Mouse (Mus musculus) forebrain, embryonic 14.5 days (tissue): ENCODE results near the gene Amhr2. TPM values are rescaled to one million over a fixed set of nuclear protein-coding genes. Genes with fewer than 3 reads are reported as not detected.

ENCODE experiments used
- ATAC-seq: fragments of 200-750 bp; cut with Nextera tagmentation; 2 replicates; pipeline ENCODE4 v1.8.0; 2017; ENCODE audit warnings: mild to moderate bottlenecking, moderate library complexity
- DNase-seq: peaks from one replicate; pipeline ENCODE4 v3.0.0-alpha.2; 2015; ENCODE audit warnings: low spot score
- H3K27ac ChIP-seq: fragments of 300-500 bp; sonication (generic); 2 replicates; pipeline ENCODE4 v1.5.1; 2014; ENCODE audit warnings: low read depth, mild to moderate bottlenecking, control low read depth, low read length, moderate library complexity
- H3K27me3 ChIP-seq: fragments of 300-500 bp; sonication (generic); replicated peaks from 2 replicates; pipeline ENCODE4 v1.6.1; 2014; ENCODE audit warnings: low read length, control low read depth, mixed read lengths; ENCODE audit not compliant: control insufficient read depth, insufficient read depth
- H3K36me3 ChIP-seq: fragments of 300-500 bp; sonication (generic); 2 replicates; pipeline ENCODE4 v1.6.1; 2014; ENCODE audit warnings: low read length, control low read depth; ENCODE audit not compliant: control insufficient read depth, insufficient read depth
- H3K4me1 ChIP-seq: fragments of 300-500 bp; sonication (generic); 2 replicates; pipeline ENCODE4 v1.6.1; 2014; ENCODE audit warnings: antibody characterized with exemption, low read length, control low read depth; ENCODE audit not compliant: control insufficient read depth, insufficient read depth
- H3K4me2 ChIP-seq: fragments of 300-500 bp; sonication (generic); 2 replicates; pipeline ENCODE4 v1.6.1; 2014; ENCODE audit warnings: mild to moderate bottlenecking, control low read depth, low read length
- H3K4me3 ChIP-seq: fragments of 300-500 bp; sonication (generic); 2 replicates; pipeline ENCODE4 v1.5.1; 2014; ENCODE audit warnings: low read depth, low read length, control low read depth
- H3K9ac ChIP-seq: fragments of 300-500 bp; sonication (generic); 2 replicates; pipeline ENCODE4 v1.6.1; 2014; ENCODE audit warnings: mild to moderate bottlenecking, low read length, control low read depth, moderate library complexity
- H3K9me3 ChIP-seq: fragments of 300-500 bp; sonication (generic); replicated peaks from 2 replicates; pipeline ENCODE4 v1.6.1; 2016; ENCODE audit warnings: low read length, control low read depth, mixed read lengths; ENCODE audit not compliant: control insufficient read depth
- WGBS: fragments of 180-500 bp; shearing (Covaris S2); extraction: QIAGEN DNeasy Blood & Tissue Kit; methylation state at CpG from one replicate; pipeline ENCODE4 v1.1.7; 2014; 5-methylcytosine and 5-hydroxymethylcytosine counted together
- polyA plus RNA-seq: library from polyadenylated mRNA; unstranded; fragments of >200 nt; fragmentation: Nextera tagmentation; extraction: Ambion mirVana; gene quantifications from 2 replicates; pipeline ENCODE4 v1.2.1, GENCODE M21; 2014

The Amhr2 gene
- polyA plus RNA-seq, 1 experiment from 2014 or later, result 0.11 TPM

- DNase-seq (no peak), ATAC-seq (no peak)
- no peak overlapping the region for H3K9ac ChIP-seq
- no peak overlapping the region for H3K4me2 ChIP-seq
- H3K27ac ChIP-seq, result no peak overlapping the region
- no peak overlapping the region for H3K4me3 ChIP-seq
- H3K36me3 ChIP-seq, result no peaks in the 10 kb centered on the region
- H3K9me3 ChIP-seq, result no peaks in the 10 kb centered on the region
- H3K4me1 ChIP-seq, result no peaks in the 10 kb centered on the region
- no peaks in the 10 kb centered on the region for H3K27me3 ChIP-seq
- 74% methylated on average over 8 of the region's 8 CpGs for WGBS
Observed at GRCm38 (mm10) chr15:102449366-102449765, 4.2 kb downstream of the Amhr2 start.

- Histone ChIP-seq H3K27me3 (no peaks in the 10 kb centered on the region), H3K4me3 (no peak overlapping the region), H3K36me3 (no peaks in the 10 kb centered on the region), H3K27ac (no peak overlapping the region), H3K4me2 (no peak overlapping the region), H3K4me1 (no peaks in the 10 kb centered on the region), H3K9me3 (no peaks in the 10 kb centered on the region), H3K9ac (no peak overlapping the region)
- 24% methylated on average over 7 of the region's 7 CpGs for WGBS
- DNase-seq (no peak), ATAC-seq (no peak)
Observed at GRCm38 (mm10) chr15:102450928-102451327, 5.8 kb downstream of the Amhr2 start.

DNA sequence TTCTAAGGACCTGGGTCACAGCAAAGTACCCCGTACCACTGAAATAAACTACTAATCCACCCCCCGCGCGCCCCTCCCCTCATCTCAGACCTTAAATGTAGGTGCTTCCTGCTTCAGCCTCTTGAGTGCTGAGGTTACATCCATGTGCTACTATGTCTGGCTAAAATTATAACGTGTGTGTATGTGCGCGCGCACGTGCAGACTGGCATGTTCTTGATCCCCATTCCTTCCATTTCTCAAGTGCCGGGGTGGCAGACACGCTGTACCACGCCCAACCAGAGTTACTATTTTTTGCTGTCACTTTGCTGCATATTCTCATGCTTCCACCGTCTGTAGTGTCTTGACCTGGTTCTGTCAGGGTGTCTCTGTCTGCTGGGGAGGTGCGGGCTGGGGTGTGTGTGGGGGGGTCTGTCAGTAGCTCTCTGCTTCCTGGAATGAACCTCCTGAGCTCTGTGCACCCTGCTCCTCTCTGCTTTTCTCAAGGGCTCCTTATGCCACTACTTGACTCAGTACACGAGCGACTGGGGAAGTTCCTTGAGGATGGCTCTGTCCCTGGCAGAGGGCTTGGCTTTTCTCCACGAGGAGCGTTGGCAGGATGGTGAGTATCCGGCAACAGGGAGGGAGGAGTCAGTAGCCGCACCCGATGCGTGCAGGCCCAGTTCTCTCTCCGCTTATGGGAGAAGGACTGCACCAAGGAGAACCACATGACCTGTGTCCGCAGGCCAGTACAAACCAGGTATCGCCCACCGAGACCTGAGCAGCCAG, 6.7 kb downstream of the Amhr2 start:
- WGBS, result 86% methylated on average over 26 of the region's 26 CpGs
- H3K4me1 ChIP-seq, result no peaks in the 10 kb centered on the region
- H3K36me3 ChIP-seq, result no peaks in the 10 kb centered on the region
- H3K4me2 ChIP-seq, result no peak overlapping the region
- H3K9ac ChIP-seq, result no peak overlapping the region
- no peak overlapping the region for H3K4me3 ChIP-seq
- ATAC-seq (no peak), DNase-seq (no peak)
- no peak overlapping the region for H3K27ac ChIP-seq
- no peaks in the 10 kb centered on the region for H3K27me3 ChIP-seq
- no peaks in the 10 kb centered on the region for H3K9me3 ChIP-seq

DNA sequence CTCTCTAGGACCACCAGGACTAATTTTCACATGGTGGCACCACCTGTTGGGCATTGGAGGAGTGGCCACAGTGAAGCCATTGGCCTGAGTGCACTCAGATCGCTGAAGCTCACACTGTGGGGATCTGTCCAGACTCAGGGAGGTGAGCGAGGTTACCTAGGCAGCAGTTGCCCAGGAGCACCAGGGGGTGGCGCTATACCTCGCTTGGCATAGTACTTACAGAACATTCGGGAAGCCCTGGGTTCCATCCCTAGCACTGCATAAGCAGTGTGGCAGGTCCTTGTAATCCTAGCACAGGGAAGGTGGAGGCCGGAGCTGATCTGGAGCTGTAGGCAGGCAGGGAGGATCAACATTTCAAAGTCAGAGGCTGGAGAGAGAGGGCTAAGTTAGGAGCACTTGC, 10.8 kb downstream of the Amhr2 start:
- Histone ChIP-seq H3K4me2 (no peak overlapping the region), H3K27me3 (no peaks in the 10 kb centered on the region), H3K36me3 (no peaks in the 10 kb centered on the region), H3K4me1 (peaks cover 2% of the 10 kb centered on the region; the same call in 1 of the 2 replicates), H3K4me3 (no peak overlapping the region), H3K27ac (no peak overlapping the region), H3K9me3 (no peaks in the 10 kb centered on the region), H3K9ac (no peak overlapping the region)
- ATAC-seq, result no peak
- no peak for DNase-seq
- WGBS, result 38% methylated on average over 6 of the region's 6 CpGs

DNA sequence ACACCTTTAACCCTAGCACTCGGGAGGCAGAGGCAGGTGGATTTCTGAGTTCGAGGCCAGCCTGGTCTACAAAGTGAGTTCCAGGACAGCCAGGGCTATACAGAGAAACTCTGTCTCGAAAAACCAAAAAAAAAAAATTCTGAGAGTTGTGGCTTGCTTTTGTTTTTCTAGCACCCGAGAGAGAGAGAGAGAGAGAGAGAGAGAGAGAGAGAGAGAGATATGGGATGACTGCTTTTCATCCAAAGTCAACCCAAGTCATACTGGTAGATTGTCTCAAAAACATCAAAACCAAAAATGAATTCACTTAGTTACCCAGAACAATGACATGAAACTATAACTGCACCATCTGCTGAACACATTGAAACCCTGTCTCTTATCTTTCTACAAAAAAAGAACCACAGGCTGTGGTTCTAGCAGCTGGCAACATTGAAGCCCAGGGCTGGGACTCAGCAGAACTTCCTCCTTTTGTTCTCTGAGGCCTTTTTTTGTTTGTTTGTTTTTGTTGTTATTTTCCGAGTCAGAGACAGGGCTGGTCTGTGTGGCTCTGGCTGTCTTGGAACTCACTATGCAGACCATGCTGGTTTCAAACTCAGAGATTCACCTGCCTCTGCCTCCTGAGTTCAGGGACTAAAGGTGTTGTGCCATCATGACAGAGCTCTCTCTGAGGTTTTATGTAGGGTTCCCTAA, 13.0 kb downstream of the Amhr2 start:
- Histone ChIP-seq H3K27ac (no peak overlapping the region), H3K4me3 (peak overlapping the region; percentile 41), H3K4me1 (peaks cover 2% of the 10 kb centered on the region; the same call in 1 of the 2 replicates), H3K9me3 (no peaks in the 10 kb centered on the region), H3K9ac (peak overlapping the region; percentile 61; the same call in 1 of the 2 replicates), H3K36me3 (0 out of 2 replicates have a peak, but pooled peaks cover 2% of the 10 kb centered on the region), H3K27me3 (no peaks in the 10 kb centered on the region), H3K4me2 (peak overlapping the region; percentile 63)
- ATAC-seq (no peak; the same call in 1 of the 2 replicates), DNase-seq (no peak)
- WGBS, result 86% methylated on average over 5 of the region's 5 CpGs

- Histone ChIP-seq H3K9me3 (no peaks in the 10 kb centered on the region), H3K36me3 (0 out of 2 replicates have a peak, but pooled peaks cover 2% of the 10 kb centered on the region), H3K27me3 (no peaks in the 10 kb centered on the region), H3K4me3 (peak within 1 kb of the TSS; percentile 41), H3K4me1 (peaks cover 2% of the 10 kb centered on the region; the same call in 1 of the 2 replicates), H3K4me2 (peak within 1 kb of the TSS; percentile 63), H3K27ac (no peak within 1 kb of the TSS), H3K9ac (peak within 1 kb of the TSS; percentile 61)
- peak; percentile 97 for DNase-seq
- WGBS, result under 1% methylated on average over 19 of the region's 19 CpGs
- peak; percentile 89 for ATAC-seq
Observed at GRCm38 (mm10) chr15:102458904-102459317, 13.7 kb downstream of the Amhr2 start, which contains the start of gene Prr13. Gene Prr13 (plus strand): TSS chr15:102459028.

DNA sequence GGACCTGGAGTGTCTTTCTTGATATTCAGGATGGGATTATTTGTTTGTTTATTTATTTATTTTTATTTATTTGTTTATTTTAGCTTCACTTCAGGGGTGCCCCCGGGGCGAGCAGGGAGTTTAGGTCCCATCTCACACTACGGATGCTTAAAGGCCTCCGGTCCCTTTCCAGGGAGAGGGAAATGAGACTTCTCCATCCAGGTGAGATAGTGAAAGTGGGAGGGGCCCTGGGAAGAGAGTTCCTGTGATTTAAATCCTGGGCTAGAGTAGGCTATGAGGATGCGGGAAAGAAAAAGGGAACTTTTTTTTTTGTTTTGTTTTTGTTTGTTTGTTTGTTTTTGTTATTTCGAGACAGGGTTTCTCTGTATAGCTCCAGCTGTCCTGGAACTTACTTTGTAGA, 14.2 kb downstream of the Amhr2 start:
- H3K9me3 ChIP-seq, result no peaks in the 10 kb centered on the region
- H3K27ac ChIP-seq, result no peak overlapping the region
- H3K4me1 ChIP-seq, result peaks cover 2% of the 10 kb centered on the region; the same call in 1 of the 2 replicates
- no peaks in the 10 kb centered on the region for H3K27me3 ChIP-seq
- peak overlapping the region; percentile 41 for H3K4me3 ChIP-seq
- 0 out of 2 replicates have a peak, but pooled peaks cover 2% of the 10 kb centered on the region for H3K36me3 ChIP-seq
- H3K4me2 ChIP-seq, result peak overlapping the region; percentile 63
- peak overlapping the region; percentile 61 for H3K9ac ChIP-seq
- ATAC-seq (peak; percentile 24; the same call in 1 of the 2 replicates), DNase-seq (no peak)
- WGBS, result 31% methylated on average over 6 of the region's 6 CpGs

DNA sequence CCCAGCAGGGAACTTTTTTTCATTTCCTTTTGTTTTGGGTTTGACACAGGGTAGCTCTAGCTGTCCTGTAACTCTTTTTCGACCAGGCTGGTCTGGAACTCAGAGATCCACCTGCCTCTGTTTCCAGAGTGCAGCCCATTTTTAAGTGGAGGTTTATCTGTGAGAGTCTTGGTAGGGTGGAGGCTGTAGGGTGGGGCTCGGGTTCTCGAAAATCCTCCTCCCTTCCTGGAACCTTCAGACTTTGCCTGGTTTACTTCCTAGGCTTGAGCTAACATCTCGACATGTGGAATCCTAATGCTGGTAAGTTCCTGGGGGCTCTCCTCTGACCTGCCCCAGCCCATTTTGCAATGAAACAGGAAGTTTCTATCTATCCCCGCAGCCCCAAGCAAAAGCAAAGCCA, 14.7 kb downstream of the Amhr2 start:
- Histone ChIP-seq H3K36me3 (0 out of 2 replicates have a peak, but pooled peaks cover 2% of the 10 kb centered on the region), H3K27ac (no peak overlapping the region), H3K9me3 (no peaks in the 10 kb centered on the region), H3K9ac (no peak overlapping the region), H3K4me2 (peak overlapping the region; percentile 63), H3K27me3 (no peaks in the 10 kb centered on the region), H3K4me3 (peak overlapping the region; percentile 41; the same call in 1 of the 2 replicates), H3K4me1 (peaks cover 2% of the 10 kb centered on the region; the same call in 1 of the 2 replicates)
- DNase-seq (no peak), ATAC-seq (no peak)
- 71% methylated on average over 5 of the region's 5 CpGs for WGBS
